Mouse (Mus musculus): ENCODE data around the gene Abcc5. TPM values are rescaled to one million over a fixed set of nuclear protein-coding genes. Genes with fewer than 3 reads are reported as not detected.
"Not testable (repeated sequence)": the region's sequence is repeated elsewhere in the genome, so short reads cannot be mapped to it uniquely, and the experiment has no call there.

The Abcc5 gene
- polyA plus RNA-seq, 1 experiment: 269 TPM

GRCm38 (mm10) chr16:20395216-20395907, 30.8 kb downstream of the Abcc5 start:
- no peak for DNase-seq (ENCODE audit: low read depth)
- TF ChIP-seq POLR2A (IDR thresholded peaks at IDR 0.05; ENCODE audit: borderline replicate concordance, extremely low read depth, insufficient read depth, insufficient read length, poor library complexity, severe bottlenecking) (no peak), CTCF (IDR thresholded peaks at IDR 0.05; ENCODE audit: borderline replicate concordance, extremely low read depth, insufficient read depth, insufficient read length) (no peak)

GRCm38 (mm10) chr16:20391753-20392152, 34.4 kb downstream of the Abcc5 start:
- TF ChIP-seq POLR2A (IDR thresholded peaks at IDR 0.05; ENCODE audit: borderline replicate concordance, extremely low read depth, insufficient read depth, insufficient read length, poor library complexity, severe bottlenecking) (no peak), CTCF (IDR thresholded peaks at IDR 0.05; ENCODE audit: borderline replicate concordance, extremely low read depth, insufficient read depth, insufficient read length) (no peak)
- no peak for DNase-seq (ENCODE audit: low read depth)

GRCm38 (mm10) chr16:20390233-20390632, 36.0 kb downstream of the Abcc5 start:
- no peak for DNase-seq (ENCODE audit: low read depth)
- TF ChIP-seq CTCF (IDR thresholded peaks at IDR 0.05; ENCODE audit: borderline replicate concordance, extremely low read depth, insufficient read depth, insufficient read length) (no peak), POLR2A (IDR thresholded peaks at IDR 0.05; ENCODE audit: borderline replicate concordance, extremely low read depth, insufficient read depth, insufficient read length, poor library complexity, severe bottlenecking) (no peak)

- DNase-seq (ENCODE audit: low read depth): no peak
- no peak for TF ChIP-seq CTCF (IDR thresholded peaks at IDR 0.05; ENCODE audit: borderline replicate concordance, extremely low read depth, insufficient read depth, insufficient read length)
- no peak for TF ChIP-seq POLR2A (IDR thresholded peaks at IDR 0.05; ENCODE audit: borderline replicate concordance, extremely low read depth, insufficient read depth, insufficient read length, poor library complexity, severe bottlenecking)
These were observed 45.2 kb downstream of the Abcc5 start for GRCm38 (mm10) chr16:20381031-20381430.

DNA sequence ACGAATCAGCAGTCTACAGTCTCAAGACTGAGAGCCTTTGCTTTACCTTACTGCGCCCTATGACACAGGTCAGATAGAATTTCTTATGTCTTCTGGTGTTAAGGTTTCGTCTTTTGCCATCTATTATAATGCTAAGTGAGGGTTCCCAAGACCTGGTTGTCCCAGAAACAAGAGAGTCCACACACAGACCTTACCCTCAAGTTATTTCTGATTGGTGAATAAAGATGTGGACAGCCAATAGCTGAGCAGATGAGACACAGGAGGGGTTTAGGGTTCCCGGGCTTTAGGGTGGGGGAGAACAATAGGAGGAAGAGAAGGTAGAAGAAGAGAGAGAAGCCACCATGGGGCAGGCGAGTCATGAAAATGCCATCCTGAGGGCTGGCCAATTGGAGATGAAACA, 50.9 kb downstream of the Abcc5 start:
- TF ChIP-seq CTCF (IDR thresholded peaks at IDR 0.05; ENCODE audit: borderline replicate concordance, extremely low read depth, insufficient read depth, insufficient read length) (no peak), POLR2A (IDR thresholded peaks at IDR 0.05; ENCODE audit: borderline replicate concordance, extremely low read depth, insufficient read depth, insufficient read length, poor library complexity, severe bottlenecking) (no peak)
- no peak for DNase-seq (ENCODE audit: low read depth)

- DNase-seq (ENCODE audit: low read depth): no peak
- no peak for TF ChIP-seq POLR2A (IDR thresholded peaks at IDR 0.05; ENCODE audit: borderline replicate concordance, extremely low read depth, insufficient read depth, insufficient read length, poor library complexity, severe bottlenecking)
- TF ChIP-seq CTCF (IDR thresholded peaks at IDR 0.05; ENCODE audit: borderline replicate concordance, extremely low read depth, insufficient read depth, insufficient read length): no peak
These were observed 54.5 kb downstream of the Abcc5 start for GRCm38 (mm10) chr16:20371731-20372130.

DNA sequence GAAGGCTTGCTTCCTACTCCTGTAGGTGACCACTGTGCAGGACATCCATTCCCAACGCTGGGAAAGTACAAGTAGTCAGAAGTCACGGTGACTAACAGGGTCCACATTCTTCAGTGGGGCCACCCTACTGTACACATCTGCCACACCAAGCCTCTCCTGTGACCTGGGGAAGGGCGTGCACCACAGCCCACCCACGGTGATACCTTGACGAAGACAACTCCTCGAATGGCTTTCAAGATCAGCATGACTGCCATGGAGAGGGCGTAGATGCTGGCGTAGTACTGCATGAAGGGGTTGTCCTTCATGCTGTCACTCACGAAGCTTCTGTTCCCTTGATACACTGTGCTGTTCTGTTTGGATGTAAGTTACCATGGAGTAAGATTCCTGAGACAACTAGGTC, 58.0 kb downstream of the Abcc5 start:
- DNase-seq (ENCODE audit: low read depth): no peak
- TF ChIP-seq CTCF (IDR thresholded peaks at IDR 0.05; ENCODE audit: borderline replicate concordance, extremely low read depth, insufficient read depth, insufficient read length): no peak
- no peak for TF ChIP-seq POLR2A (IDR thresholded peaks at IDR 0.05; ENCODE audit: borderline replicate concordance, extremely low read depth, insufficient read depth, insufficient read length, poor library complexity, severe bottlenecking)

DNA sequence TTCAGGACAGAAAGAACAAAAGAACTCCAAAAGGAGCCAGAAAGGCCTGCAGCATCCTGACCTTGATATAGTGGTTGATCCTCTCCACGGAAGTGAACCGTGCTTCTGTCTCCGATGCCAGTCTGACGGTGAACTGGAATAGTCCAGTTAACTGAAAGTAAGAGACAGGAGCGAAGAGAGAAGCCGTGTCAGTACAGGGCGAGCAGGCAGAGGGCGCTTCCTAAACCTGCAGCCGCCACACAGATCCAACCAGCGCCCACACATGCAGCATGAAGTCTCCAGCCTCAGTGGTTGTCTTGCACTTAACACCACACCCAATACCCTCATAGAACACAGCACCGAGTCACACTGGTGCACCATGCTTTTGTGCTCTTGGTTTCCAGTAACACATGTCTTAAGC, 64.1 kb downstream of the Abcc5 start:
- no peak for DNase-seq (ENCODE audit: low read depth)
- TF ChIP-seq CTCF (IDR thresholded peaks at IDR 0.05; ENCODE audit: borderline replicate concordance, extremely low read depth, insufficient read depth, insufficient read length) (no peak), POLR2A (IDR thresholded peaks at IDR 0.05; ENCODE audit: borderline replicate concordance, extremely low read depth, insufficient read depth, insufficient read length, poor library complexity, severe bottlenecking) (no peak)

DNA sequence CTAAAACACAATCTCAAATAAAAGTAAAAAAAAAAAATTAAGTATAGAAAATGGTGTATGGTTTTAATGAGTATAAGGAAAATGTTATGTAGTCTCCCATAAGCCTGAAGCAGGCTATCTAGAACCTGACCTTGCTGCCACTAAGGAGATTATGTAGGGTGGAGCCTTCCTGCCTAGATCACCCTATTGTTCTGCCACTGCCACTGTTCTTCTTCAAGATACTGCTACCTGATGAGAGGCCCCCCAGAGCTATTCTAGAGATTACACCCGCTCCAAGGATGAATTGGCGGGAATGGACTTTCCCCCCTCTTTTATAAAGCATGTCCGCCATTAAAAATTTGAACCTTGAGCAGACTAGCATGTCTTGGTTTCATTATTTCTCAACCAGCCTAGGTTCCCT, 64.7 kb downstream of the Abcc5 start:
- not testable (repeated sequence) for DNase-seq (ENCODE audit: low read depth)

- DNase-seq (ENCODE audit: low read depth): no peak
- TF ChIP-seq POLR2A (IDR thresholded peaks at IDR 0.05; ENCODE audit: borderline replicate concordance, extremely low read depth, insufficient read depth, insufficient read length, poor library complexity, severe bottlenecking) (no peak), CTCF (IDR thresholded peaks at IDR 0.05; ENCODE audit: borderline replicate concordance, extremely low read depth, insufficient read depth, insufficient read length) (no peak)
These were observed 66.4 kb downstream of the Abcc5 start for GRCm38 (mm10) chr16:20359643-20360295.

DNA sequence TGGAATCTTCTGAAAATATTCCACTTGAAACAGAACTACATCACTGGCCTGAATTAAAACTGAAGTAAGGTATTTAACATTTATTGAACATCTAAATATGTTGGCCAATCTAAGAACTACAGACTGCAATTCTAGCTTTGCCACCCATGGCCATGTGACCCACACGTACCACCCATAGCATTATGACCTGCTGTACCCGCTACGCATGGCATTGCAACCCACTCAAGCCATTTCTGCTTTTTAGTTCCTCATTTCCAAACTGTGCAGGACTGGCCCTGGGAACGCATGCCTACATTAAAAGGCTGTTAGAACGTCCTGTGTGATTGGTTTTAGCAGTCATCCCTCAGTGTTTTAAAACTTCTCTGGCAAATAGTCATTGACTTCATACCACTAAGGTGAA, 68.4 kb downstream of the Abcc5 start:
- no peak for DNase-seq (ENCODE audit: low read depth)
- TF ChIP-seq CTCF (IDR thresholded peaks at IDR 0.05; ENCODE audit: borderline replicate concordance, extremely low read depth, insufficient read depth, insufficient read length): no peak
- TF ChIP-seq POLR2A (IDR thresholded peaks at IDR 0.05; ENCODE audit: borderline replicate concordance, extremely low read depth, insufficient read depth, insufficient read length, poor library complexity, severe bottlenecking): no peak

GRCm38 (mm10) chr16:20354762-20355161, 71.4 kb downstream of the Abcc5 start:
- no peak for TF ChIP-seq CTCF (IDR thresholded peaks at IDR 0.05; ENCODE audit: borderline replicate concordance, extremely low read depth, insufficient read depth, insufficient read length)
- no peak for TF ChIP-seq POLR2A (IDR thresholded peaks at IDR 0.05; ENCODE audit: borderline replicate concordance, extremely low read depth, insufficient read depth, insufficient read length, poor library complexity, severe bottlenecking)
- no peak for DNase-seq (ENCODE audit: low read depth)
